Mouse (Mus musculus): ENCODE data around the gene Gins1.

GRCm38 (mm10) chr2:150973401-150974115, 68.4 kb downstream of the Gins1 start:
- TF ChIP-seq CTCF (IDR thresholded peaks at IDR 0.05; ENCODE audit: low read depth) (no peak), EP300 (IDR thresholded peaks at IDR 0.05; ENCODE audit: low read depth) (no peak)
